Mouse (Mus musculus): ENCODE data around the gene Ifit1. TPM values are rescaled to one million over a fixed set of nuclear protein-coding genes. Genes with fewer than 3 reads are reported as not detected.

The Ifit1 gene
- polyA plus RNA-seq, 1 experiment from 2014 or later, result 0.11 TPM

DNA sequence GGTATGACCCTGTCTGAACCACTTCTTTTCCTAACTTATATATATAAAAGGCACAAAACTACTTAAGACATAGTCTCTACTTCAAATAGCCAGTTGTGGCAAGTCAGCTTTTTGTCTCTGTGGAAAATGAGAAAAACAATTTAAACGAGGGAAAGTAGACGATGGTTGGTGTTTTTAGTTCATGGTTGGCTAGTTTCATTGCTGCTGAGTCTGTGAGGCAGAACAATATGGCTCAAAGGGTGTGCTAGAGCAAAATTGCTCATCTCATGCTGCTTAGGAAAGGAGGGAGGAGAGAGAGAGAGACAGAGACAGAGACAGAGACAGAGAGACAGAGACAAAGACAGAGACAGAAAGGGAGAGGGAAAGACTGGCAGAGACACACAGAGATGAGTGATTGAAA is 58.6 kb downstream of the Ifit1 start:
- H3K9me3 ChIP-seq (ENCODE audit: control insufficient read depth, low read length), result no peaks in the 10 kb centered on the region
- no peaks in the 10 kb centered on the region for H3K27me3 ChIP-seq (ENCODE audit: control insufficient read depth, insufficient read depth, low read length)
- no peak overlapping the region for H3K9ac ChIP-seq (ENCODE audit: low read length)
- no peaks in the 10 kb centered on the region for H3K36me3 ChIP-seq (ENCODE audit: control insufficient read depth, insufficient read depth, low read length)
- no peaks in the 10 kb centered on the region for H3K4me1 ChIP-seq (ENCODE audit: control insufficient read depth, insufficient read depth, low read length)
- 65% methylated on average over 2 of the region's 2 CpGs for WGBS
- no peak overlapping the region for H3K4me3 ChIP-seq (ENCODE audit: low read depth, low read length)
- no peak overlapping the region for H3K27ac ChIP-seq (ENCODE audit: low read depth, low read length)
- H3K4me2 ChIP-seq (ENCODE audit: low read depth), result no peak overlapping the region
- ATAC-seq (ENCODE audit: insufficient read depth, low FRiP score, low TSS enrichment), result no peak
- no peak for DNase-seq (ENCODE audit: low spot score)

Other genes starting within 250 kb of the Ifit1 start
- gene Ch25h, start 165.7 kb upstream of the Ifit1 start, polyA plus RNA-seq (2014; fragmentation: Nextera tagmentation; extraction: Ambion mirVana), result 2.0 and 3.1 TPM in 2 replicates
- 26.5 and 27.5 TPM in 2 replicates for gene Lipa, start 113.4 kb upstream of the Ifit1 start, polyA plus RNA-seq (2014; fragmentation: Nextera tagmentation; extraction: Ambion mirVana)
- gene Ifit2, start 90.2 kb upstream of the Ifit1 start, polyA plus RNA-seq (2014; fragmentation: Nextera tagmentation; extraction: Ambion mirVana), result 4.3 and 4.8 TPM in 2 replicates
- 0.30 and 0.34 TPM in 2 replicates for gene Ifit3, start 57.3 kb upstream of the Ifit1 start, polyA plus RNA-seq (2014; fragmentation: Nextera tagmentation; extraction: Ambion mirVana)
- gene Ifit1bl1, start 38.9 kb upstream of the Ifit1 start, polyA plus RNA-seq (2014; fragmentation: Nextera tagmentation; extraction: Ambion mirVana), result 0.11 and 0.22 TPM in 2 replicates
- not detected in 2 replicates for gene Ifit3b, start 32.9 kb upstream of the Ifit1 start, polyA plus RNA-seq (2014; fragmentation: Nextera tagmentation; extraction: Ambion mirVana)
- 0.11 TPM in 1 of 2 replicates, not detected in the other for gene Ifit1bl2, start 128 bp upstream of the Ifit1 start, polyA plus RNA-seq (2014; fragmentation: Nextera tagmentation; extraction: Ambion mirVana)
- 1.3 and 2.0 TPM in 2 replicates for gene Slc16a12, start 106.4 kb downstream of the Ifit1 start, polyA plus RNA-seq (2014; fragmentation: Nextera tagmentation; extraction: Ambion mirVana)
- 8.9 and 9.4 TPM in 2 replicates for gene Pank1, start 238.6 kb downstream of the Ifit1 start, polyA plus RNA-seq (2014; fragmentation: Nextera tagmentation; extraction: Ambion mirVana)